Mouse (Mus musculus) G1E (cell line): ENCODE data around the gene Tff3. TPM values are rescaled to one million over a fixed set of nuclear protein-coding genes. Genes with fewer than 3 reads are reported as not detected.

Experiments
- ATAC-seq: 2 replicates; pipeline ENCODE4 v1.8.0; 2016; ENCODE audit warnings: mild to moderate bottlenecking; ENCODE audit not compliant: insufficient number of reproducible peaks, poor library complexity, low FRiP score, severe bottlenecking; ENCODE audit errors: extremely low read depth
- DNase-seq: peaks from one replicate; pipeline ENCODE4 v3.0.0; 2012; ENCODE audit warnings: low spot score
- H3K27me3 ChIP-seq: 2 replicates; pipeline ENCODE4 v1.6.1; 2012; ENCODE audit warnings: mild to moderate bottlenecking, low read length, inconsistent platforms; ENCODE audit not compliant: insufficient read depth
- H3K36me3 ChIP-seq: replicated peaks from 2 replicates; pipeline ENCODE3; 2012; ENCODE audit warnings: mild to moderate bottlenecking, inconsistent platforms
- H3K4me1 ChIP-seq: 2 replicates; pipeline ENCODE4 v1.6.1; 2012; ENCODE audit warnings: low read depth, low read length, inconsistent platforms, mixed read lengths; ENCODE audit not compliant: insufficient read depth
- H3K4me3 ChIP-seq: 2 replicates; pipeline ENCODE4 v1.5.1; 2012; ENCODE audit warnings: low read depth, mild to moderate bottlenecking, inconsistent platforms, low read length, moderate library complexity, mixed read lengths
- H3K9me3 ChIP-seq: replicated peaks from 2 replicates; pipeline ENCODE4 v1.6.1; 2012; ENCODE audit warnings: inconsistent platforms
- CTCF ChIP-seq: IDR thresholded peaks from 2 replicates; pipeline ENCODE4 v1.5.1; 2012; ENCODE audit warnings: low read depth, low read length, inconsistent platforms, mixed read lengths
- GATA1 ChIP-seq: IDR thresholded peaks from 2 replicates; pipeline ENCODE4 v1.6.1; 2012; ENCODE audit warnings: borderline replicate concordance, low read length, inconsistent platforms, mixed read lengths
- GATA2 ChIP-seq: IDR thresholded peaks from 2 replicates; pipeline ENCODE4 v1.6.1; 2012; ENCODE audit warnings: low read depth, low read length, inconsistent platforms, borderline replicate concordance
- POLR2AphosphoS5 ChIP-seq: IDR thresholded peaks from 2 replicates; pipeline ENCODE4 v1.6.1; 2012; ENCODE audit warnings: low read depth, low read length, inconsistent platforms; ENCODE audit not compliant: insufficient replicate concordance
- TAL1 ChIP-seq: conservative IDR thresholded peaks from 2 replicates; pipeline ENCODE4 v1.6.1; 2012; ENCODE audit warnings: low read depth, low read length, inconsistent platforms, mixed read lengths
- polyA plus RNA-seq: library from polyadenylated mRNA; stranded (reverse); fragments of >175 nt; gene quantifications from 2 replicates; pipeline ENCODE4 v1.2.3, GENCODE M21; 2012
- total RNA-seq, 2 experiments: library from RNA; stranded (forward) in 1 of 2; stranded (reverse) in 1 of 2; fragments of 200-1000 nt in 1 of 2; fragments of >200 nt in 1 of 2; fragmentation: Nextera tagmentation in 1 of 2; gene quantifications; 2 replicates each; pipeline ENCODE4 v1.2.3; 2014 to 2017

Tff3 gene
- total and polyA plus RNA-seq, 3 experiments: not detected

DNA sequence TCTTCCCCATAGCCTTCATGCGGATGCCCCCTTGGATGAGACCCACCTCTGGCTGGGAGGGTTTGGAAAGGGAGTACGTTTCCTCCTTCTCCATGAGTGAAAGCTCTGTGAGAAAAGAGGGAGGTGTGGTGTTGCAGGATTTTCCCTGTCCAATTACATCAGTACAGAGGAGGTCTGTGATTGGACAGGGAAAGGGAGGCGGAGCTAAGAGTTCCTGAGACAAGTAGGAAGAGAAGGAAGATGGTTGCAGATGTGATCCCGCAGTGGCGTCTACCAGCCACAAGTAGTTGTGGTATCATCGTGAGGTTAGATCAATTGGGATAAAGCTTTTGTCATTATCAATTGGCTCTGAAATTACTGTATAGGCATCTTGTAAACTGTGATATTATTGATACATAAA lies 28.5 kb upstream of the Tff3 start:
- H3K4me3 ChIP-seq: no peak overlapping the region
- TF ChIP-seq CTCF: no peak
- no peak for TF ChIP-seq TAL1
- TF ChIP-seq GATA1: no peak
- no peak for TF ChIP-seq POLR2AphosphoS5
- no peak for TF ChIP-seq GATA2
- peaks cover 85% of the 10 kb centered on the region for H3K9me3 ChIP-seq
- H3K36me3 ChIP-seq: no peaks in the 10 kb centered on the region
- ATAC-seq (no peak), DNase-seq (no peak)
- H3K4me1 ChIP-seq: no peaks in the 10 kb centered on the region
- no peaks in the 10 kb centered on the region for H3K27me3 ChIP-seq

DNA sequence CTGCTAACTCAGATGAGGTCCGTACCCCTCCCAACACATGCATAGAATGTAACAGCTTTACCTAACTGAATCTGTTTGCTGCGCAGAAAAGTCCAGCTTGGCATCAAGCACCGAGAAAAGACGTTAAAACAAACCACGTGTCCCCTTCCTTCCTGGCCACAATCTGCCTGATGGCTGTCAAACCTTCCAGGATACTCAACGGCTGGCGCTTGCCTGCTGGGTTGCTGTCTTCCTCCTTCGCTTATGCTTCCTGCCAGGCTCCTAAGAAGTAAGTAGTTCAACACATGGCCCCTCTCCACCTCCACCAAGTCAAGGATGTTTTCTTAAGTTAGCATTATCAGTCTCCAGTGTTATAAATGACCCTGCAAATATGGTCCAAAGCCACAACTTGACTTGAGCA lies 24.3 kb upstream of the Tff3 start:
- no peak overlapping the region for H3K4me3 ChIP-seq
- H3K27me3 ChIP-seq: no peaks in the 10 kb centered on the region
- no peaks in the 10 kb centered on the region for H3K4me1 ChIP-seq
- ATAC-seq: no peak
- no peaks in the 10 kb centered on the region for H3K36me3 ChIP-seq
- peaks cover 64% of the 10 kb centered on the region for H3K9me3 ChIP-seq
- DNase-seq: no peak
- TF ChIP-seq GATA2 (no peak), TAL1 (no peak), CTCF (no peak), POLR2AphosphoS5 (no peak), GATA1 (no peak)

DNA sequence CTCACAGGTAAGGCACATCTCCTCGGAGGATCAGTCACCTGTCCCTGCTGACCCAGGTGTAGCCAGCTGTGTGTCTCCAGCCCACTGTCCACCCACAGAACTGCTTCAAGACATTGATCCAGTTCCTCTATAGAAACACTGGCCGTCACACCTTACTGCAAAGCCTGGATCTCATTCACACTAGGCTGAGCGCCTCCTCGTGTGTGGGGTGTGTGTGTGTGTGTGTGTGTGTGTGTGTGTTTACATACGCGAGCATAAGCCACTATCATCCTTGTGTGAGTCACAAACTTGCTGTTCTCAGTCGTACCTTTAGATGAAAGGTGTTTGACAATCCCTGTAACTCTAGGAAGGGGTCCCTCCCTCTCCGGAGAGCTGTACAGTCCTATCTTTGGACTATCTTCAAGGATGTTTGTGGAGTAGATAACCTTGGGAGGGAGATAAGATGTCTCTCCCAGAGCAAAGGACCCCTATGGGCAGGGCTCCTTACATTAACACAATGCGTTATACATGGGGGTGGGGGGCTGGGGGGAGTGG lies 23.6 kb upstream of the Tff3 start:
- no peak overlapping the region for H3K4me3 ChIP-seq
- no peaks in the 10 kb centered on the region for H3K36me3 ChIP-seq
- ATAC-seq: no peak
- no peaks in the 10 kb centered on the region for H3K4me1 ChIP-seq
- H3K27me3 ChIP-seq: no peaks in the 10 kb centered on the region
- H3K9me3 ChIP-seq: peaks cover 62% of the 10 kb centered on the region
- no peak for DNase-seq
- TF ChIP-seq TAL1 (no peak), GATA2 (no peak), GATA1 (no peak)

DNA sequence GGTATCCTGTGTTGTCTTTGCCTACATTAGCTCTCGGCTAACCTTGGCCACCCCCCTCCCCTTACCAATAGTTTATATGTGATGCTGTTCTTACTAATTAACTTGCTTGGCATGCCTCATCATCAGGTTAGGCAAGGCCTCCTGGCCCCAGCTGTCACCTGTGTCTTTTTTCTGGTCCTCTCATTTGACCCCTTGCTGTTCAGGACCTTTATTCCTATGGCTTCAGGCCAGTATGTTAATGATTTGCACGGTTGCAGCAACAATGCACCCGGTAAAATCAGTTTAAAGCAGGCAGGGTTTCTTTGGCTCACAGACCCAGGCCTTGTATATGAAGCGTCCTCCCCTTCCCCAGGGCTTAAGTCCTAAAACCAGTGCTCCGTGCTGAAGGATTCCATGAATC lies 23.1 kb upstream of the Tff3 start:
- Histone ChIP-seq H3K27me3 (no peaks in the 10 kb centered on the region), H3K4me3 (no peak overlapping the region), H3K4me1 (no peaks in the 10 kb centered on the region), H3K9me3 (peaks cover 60% of the 10 kb centered on the region), H3K36me3 (no peaks in the 10 kb centered on the region)
- ATAC-seq: no peak
- TF ChIP-seq CTCF (no peak), TAL1 (no peak), GATA1 (no peak), POLR2AphosphoS5 (no peak), GATA2 (no peak)
- DNase-seq: no peak

DNA sequence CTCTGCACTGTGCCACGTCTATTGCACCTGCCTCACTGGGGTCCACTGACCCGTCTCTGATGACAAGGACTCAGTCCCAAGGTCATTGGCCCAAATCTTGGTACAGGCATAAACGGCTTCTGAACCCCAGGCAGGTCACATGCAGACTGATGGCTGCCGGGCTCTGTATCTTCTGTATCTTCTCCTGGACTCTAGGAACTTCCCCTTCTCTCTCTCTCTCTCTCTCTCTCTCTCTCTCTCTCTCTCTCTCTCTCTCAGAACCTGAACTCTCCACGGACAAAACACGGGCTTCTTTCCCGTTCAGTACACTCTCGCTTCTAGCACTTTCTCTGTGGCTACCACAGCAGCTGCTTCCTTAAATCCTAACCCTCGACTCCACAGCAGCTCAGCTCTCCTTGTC lies 16.6 kb upstream of the Tff3 start:
- no peak for ATAC-seq
- Histone ChIP-seq H3K9me3 (peaks cover 74% of the 10 kb centered on the region), H3K4me3 (no peak overlapping the region), H3K36me3 (no peaks in the 10 kb centered on the region), H3K27me3 (no peaks in the 10 kb centered on the region), H3K4me1 (no peaks in the 10 kb centered on the region)
- no peak for DNase-seq
- TF ChIP-seq GATA1 (no peak), POLR2AphosphoS5 (no peak), TAL1 (no peak)

DNA sequence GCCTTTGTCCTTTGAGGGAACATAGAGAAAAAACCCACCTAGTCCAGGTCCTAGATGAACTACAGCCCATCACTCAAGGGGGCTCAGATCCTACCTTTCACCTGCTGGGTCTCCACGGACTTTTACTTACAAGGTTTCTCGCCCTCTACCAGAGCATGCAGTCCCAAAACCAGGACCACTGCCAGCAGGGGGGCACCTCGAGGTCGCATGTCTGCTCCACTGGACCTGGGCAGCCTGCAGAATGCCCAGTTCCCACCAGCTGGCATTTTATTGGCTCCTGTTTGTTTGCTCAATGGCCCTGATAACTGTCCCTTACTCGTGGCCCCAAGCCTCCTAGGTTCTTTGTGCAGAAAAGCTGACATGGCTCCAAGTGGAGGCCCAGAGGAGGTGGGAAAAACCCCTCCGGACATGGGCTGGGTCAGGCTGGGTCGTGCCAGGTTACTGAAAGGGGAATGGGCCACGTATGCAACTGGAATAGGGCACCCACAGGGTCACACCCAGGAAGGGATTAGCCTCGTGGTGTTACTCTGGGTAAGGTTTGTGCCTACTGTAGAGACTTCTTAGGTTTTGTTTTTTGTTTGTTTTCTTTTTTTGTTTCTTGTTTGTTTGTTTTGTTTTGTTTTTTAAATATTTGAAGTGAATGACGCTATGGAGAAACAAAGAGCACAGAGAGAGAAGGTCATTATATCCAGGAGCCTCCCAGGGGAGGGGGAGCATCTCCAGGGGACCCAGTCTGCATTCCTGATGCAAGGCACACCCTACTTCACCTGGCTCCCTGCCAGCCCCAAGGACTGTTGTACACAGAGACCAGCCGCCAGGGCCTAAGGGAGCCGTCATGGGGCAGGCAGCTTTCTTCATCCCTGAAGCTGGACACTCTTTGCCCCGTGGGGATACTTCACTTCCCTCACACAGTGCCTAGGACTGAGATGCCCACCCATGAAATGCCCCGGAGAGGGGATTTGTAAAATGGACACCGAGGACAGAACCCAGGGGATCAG lies 14.9 kb upstream of the Tff3 start, which contains the start of gene Tff2:
TSS of gene Tff2 (minus strand) at position 243 of the 998 bp plus-strand sequence.
- Histone ChIP-seq H3K36me3 (no peaks in the 10 kb centered on the region), H3K27me3 (no peaks in the 10 kb centered on the region), H3K4me1 (no peaks in the 10 kb centered on the region), H3K9me3 (peaks cover 83% of the 10 kb centered on the region), H3K4me3 (no peak within 1 kb of the TSS)
- no peak for TF ChIP-seq CTCF
- no peak for TF ChIP-seq GATA1
- no peak for TF ChIP-seq GATA2
- no peak for TF ChIP-seq POLR2AphosphoS5
- TF ChIP-seq TAL1: no peak
- DNase-seq (no peak), ATAC-seq (no peak)
